Mouse (Mus musculus): ENCODE data around the gene Actr1a. TPM values are rescaled to one million over a fixed set of nuclear protein-coding genes. Genes with fewer than 3 reads are reported as not detected.

Actr1a gene
- polyA plus RNA-seq, 1 experiment from 2014 or later: 153 TPM

DNA sequence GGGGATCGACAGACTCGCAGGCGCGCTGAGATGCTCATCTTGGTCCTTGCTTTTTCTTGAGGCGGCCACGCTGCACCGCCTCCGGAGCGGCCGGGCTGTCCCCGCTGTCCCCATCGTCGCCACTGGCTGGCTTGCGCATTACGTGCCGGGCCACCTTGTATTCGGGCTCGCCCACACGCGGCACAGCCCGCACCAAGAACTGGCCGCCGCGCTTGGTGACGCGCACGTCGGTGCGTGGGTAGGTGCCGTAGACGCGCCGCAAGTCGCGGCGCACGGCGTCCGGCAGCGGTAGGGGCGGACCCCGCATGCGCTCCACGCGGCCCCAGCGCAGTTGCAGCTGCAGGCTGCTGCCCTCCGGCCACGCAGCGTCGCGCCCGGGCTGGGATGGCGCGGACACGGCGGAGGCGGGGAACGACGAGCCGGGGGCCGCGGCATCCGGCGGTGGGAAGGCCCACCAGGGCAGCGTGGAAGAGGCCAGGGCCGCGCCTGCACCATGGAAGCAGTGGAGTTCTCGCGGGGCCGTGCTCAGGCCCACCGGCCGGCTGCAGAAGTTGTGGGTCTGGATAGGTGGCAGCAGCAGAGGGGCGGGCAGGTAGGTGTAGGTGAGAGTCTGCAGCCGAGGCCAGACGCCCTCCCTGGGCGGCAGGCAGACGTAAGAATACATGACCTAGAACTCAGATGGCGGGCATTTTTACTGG, 46.6 kb downstream of the Actr1a start:
- peak; percentile 88 for ATAC-seq (ENCODE audit: insufficient number of reproducible peaks, low FRiP score, low TSS enrichment, low read depth)
- Histone ChIP-seq H3K4me3 (replicated peaks) (peak overlapping the region; percentile 74), H3K36me3 (no peaks in the 10 kb centered on the region), H3K4me1 (peaks cover 19% of the 10 kb centered on the region), H3K27ac (replicated peaks) (peak overlapping the region; percentile 87), H3K4me2 (replicated peaks) (peak overlapping the region; percentile 87), H3K9ac (peak overlapping the region; percentile 53), H3K27me3 (0 out of 2 replicates have a peak, but pooled peaks cover 3% of the 10 kb centered on the region), H3K9me3 (replicated peaks) (no peaks in the 10 kb centered on the region)
- under 1% methylated on average over 78 of the region's 78 CpGs for WGBS

DNA sequence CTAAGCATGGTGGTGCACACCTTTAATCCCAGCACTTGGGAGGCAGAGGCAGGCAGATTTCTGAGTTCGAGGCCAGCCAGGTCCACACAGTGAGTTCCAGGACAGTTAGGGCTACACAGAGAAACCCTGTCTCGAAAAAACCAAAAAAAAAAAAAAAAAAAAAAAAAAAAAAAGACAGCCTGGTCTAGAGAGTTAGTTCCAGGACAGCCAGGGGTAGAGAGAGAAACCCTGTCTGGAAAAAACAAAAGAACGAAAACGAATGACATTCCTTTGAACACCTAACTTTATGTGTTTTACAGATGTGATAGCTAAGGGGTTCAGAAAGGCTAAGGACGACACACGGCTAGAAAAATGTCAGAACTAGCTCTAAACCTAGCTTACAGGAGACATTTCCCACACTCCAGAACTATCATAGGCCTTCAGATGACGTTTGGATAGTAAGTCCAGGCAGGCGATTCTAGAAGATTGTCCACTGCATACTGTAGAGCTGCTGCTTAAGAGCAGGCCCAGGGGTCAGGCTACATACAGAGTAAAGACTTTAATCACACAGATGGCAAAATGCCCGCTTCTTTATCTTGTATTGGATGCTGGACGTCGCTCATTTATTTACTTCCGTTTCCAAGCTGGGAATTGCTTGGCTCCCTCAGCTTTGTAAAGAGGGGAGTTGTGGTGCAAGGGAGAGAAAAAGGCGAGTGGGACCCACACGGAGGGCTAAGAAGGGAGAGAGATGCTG, 47.4 kb downstream of the Actr1a start:
- no peak for ATAC-seq (ENCODE audit: insufficient number of reproducible peaks, low FRiP score, low TSS enrichment, low read depth)
- peak overlapping the region; percentile 53 for H3K9ac ChIP-seq
- peak overlapping the region; percentile 74 for H3K4me3 ChIP-seq (replicated peaks)
- H3K27ac ChIP-seq (replicated peaks): peak overlapping the region; percentile 87
- no peaks in the 10 kb centered on the region for H3K36me3 ChIP-seq
- H3K27me3 ChIP-seq: peaks cover 6% of the 10 kb centered on the region; the same call in 1 of the 2 replicates
- peaks cover 19% of the 10 kb centered on the region for H3K4me1 ChIP-seq
- peak overlapping the region; percentile 87 for H3K4me2 ChIP-seq (replicated peaks)
- 30% methylated on average over 14 of the region's 14 CpGs for WGBS
- no peaks in the 10 kb centered on the region for H3K9me3 ChIP-seq (replicated peaks)

GRCm38 (mm10) chr19:46347146-46347545, 48.4 kb downstream of the Actr1a start:
- Histone ChIP-seq H3K4me1 (peaks cover 19% of the 10 kb centered on the region), H3K27ac (replicated peaks) (no peak overlapping the region)
- WGBS: 93% methylated on average over 1 of the region's 1 CpGs

DNA sequence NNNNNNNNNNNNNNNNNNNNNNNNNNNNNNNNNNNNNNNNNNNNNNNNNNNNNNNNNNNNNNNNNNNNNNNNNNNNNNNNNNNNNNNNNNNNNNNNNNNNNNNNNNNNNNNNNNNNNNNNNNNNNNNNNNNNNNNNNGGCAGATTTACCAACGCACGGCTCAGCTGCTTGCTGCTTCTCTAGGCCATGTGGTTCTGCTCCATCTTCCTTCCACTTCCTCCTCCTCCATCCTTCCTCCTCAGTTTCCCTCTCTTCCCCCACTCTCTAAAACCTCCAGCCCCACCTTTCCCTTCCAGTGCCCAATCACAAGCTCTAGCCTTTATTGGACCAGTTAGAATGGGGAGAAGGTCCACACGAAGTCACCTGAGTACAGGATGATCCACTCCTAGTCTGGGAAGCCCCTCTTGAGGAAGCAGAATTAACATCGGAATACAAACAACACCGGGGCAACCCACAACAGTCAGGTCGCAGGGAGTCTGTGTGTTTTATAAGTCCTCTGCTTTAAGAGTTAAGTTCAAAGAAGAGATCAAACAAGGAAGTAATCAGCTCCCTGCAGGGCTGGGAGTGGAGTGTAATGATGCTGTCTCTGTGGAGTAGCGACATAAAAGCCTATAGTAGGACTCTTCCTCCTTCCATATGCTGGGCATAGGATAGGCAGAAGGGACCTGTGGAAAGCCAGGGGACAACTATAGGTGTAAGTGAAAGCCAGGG, 50.7 kb downstream of the Actr1a start:
- no peak for ATAC-seq (ENCODE audit: insufficient number of reproducible peaks, low FRiP score, low TSS enrichment, low read depth)
- H3K4me2 ChIP-seq (replicated peaks): no peak overlapping the region
- H3K27ac ChIP-seq (replicated peaks): no peak overlapping the region
- peaks cover 6% of the 10 kb centered on the region; the same call in 1 of the 2 replicates for H3K27me3 ChIP-seq
- H3K9ac ChIP-seq: no peak overlapping the region
- no peaks in the 10 kb centered on the region for H3K9me3 ChIP-seq (replicated peaks)
- no peak overlapping the region for H3K4me3 ChIP-seq (replicated peaks)
- 19% methylated on average over 7 of the region's 7 CpGs for WGBS
- no peaks in the 10 kb centered on the region for H3K36me3 ChIP-seq
- H3K4me1 ChIP-seq: peaks cover 13% of the 10 kb centered on the region

More at GRCm38 (mm10) chr19:46347146-46347545, 48.4 kb downstream of the Actr1a start:
- Histone ChIP-seq H3K4me2 (replicated peaks) (no peak overlapping the region), H3K9me3 (replicated peaks) (no peaks in the 10 kb centered on the region), H3K4me3 (replicated peaks) (no peak overlapping the region), H3K27me3 (peaks cover 6% of the 10 kb centered on the region; the same call in 1 of the 2 replicates), H3K36me3 (no peaks in the 10 kb centered on the region), H3K9ac (no peak overlapping the region)
- ATAC-seq (ENCODE audit: insufficient number of reproducible peaks, low FRiP score, low TSS enrichment, low read depth): no peak

DNA sequence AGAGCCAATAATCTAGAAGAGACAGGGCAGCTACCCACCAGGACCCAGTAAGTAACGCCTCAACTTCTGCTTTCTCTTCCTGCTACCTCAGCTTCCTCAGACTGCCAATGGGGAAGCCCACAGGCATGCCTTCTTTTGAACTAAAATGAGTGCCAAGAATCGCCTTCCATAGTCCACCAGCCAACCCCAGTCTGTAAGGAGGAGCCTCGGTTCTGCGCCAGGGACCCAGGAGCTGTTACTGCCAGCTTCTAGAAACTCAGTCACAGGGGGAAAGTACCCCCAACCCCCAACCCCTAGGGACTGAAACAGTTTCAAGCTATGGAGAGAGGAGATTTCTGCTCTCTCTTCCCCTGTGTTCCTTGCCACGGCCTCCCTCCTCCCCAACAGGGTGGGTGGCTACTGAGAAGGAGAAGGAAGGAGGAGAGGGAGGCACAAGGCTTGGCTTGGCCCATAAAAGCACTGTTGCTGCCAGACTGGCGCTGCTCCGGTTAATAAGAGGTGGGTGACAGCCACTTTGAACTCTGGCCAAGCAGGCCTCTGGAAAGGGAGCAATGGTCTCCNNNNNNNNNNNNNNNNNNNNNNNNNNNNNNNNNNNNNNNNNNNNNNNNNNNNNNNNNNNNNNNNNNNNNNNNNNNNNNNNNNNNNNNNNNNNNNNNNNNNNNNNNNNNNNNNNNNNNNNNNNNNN, 56.1 kb downstream of the Actr1a start:
- Histone ChIP-seq H3K4me3 (replicated peaks) (no peak overlapping the region), H3K9ac (no peak overlapping the region), H3K4me2 (replicated peaks) (peak overlapping the region; percentile 74; the same call in 1 of the 2 replicates), H3K4me1 (peaks cover 15% of the 10 kb centered on the region), H3K9me3 (replicated peaks) (no peaks in the 10 kb centered on the region), H3K27ac (replicated peaks) (peak overlapping the region; percentile 40; the same call in 1 of the 2 replicates), H3K27me3 (peaks cover 6% of the 10 kb centered on the region; the same call in 1 of the 2 replicates), H3K36me3 (no peaks in the 10 kb centered on the region)
- 71% methylated on average over 7 of the region's 7 CpGs for WGBS
- 0 out of 2 replicates have a peak, but pooled peaks have one; percentile 11 for ATAC-seq (ENCODE audit: insufficient number of reproducible peaks, low FRiP score, low TSS enrichment, low read depth)

GRCm38 (mm10) chr19:46338942-46339286, 56.6 kb downstream of the Actr1a start:
- no peaks in the 10 kb centered on the region for H3K9me3 ChIP-seq (replicated peaks)
- H3K27ac ChIP-seq (replicated peaks): peak overlapping the region; percentile 40
- ATAC-seq (ENCODE audit: insufficient number of reproducible peaks, low FRiP score, low TSS enrichment, low read depth): no peak
- H3K9ac ChIP-seq: no peak overlapping the region
- peaks cover 15% of the 10 kb centered on the region for H3K4me1 ChIP-seq
- H3K27me3 ChIP-seq: peaks cover 4% of the 10 kb centered on the region; the same call in 1 of the 2 replicates
- H3K4me3 ChIP-seq (replicated peaks): peak overlapping the region; percentile 79
- peak overlapping the region; percentile 74 for H3K4me2 ChIP-seq (replicated peaks)
- H3K36me3 ChIP-seq: no peaks in the 10 kb centered on the region
- 51% methylated on average over 6 of the region's 6 CpGs for WGBS

DNA sequence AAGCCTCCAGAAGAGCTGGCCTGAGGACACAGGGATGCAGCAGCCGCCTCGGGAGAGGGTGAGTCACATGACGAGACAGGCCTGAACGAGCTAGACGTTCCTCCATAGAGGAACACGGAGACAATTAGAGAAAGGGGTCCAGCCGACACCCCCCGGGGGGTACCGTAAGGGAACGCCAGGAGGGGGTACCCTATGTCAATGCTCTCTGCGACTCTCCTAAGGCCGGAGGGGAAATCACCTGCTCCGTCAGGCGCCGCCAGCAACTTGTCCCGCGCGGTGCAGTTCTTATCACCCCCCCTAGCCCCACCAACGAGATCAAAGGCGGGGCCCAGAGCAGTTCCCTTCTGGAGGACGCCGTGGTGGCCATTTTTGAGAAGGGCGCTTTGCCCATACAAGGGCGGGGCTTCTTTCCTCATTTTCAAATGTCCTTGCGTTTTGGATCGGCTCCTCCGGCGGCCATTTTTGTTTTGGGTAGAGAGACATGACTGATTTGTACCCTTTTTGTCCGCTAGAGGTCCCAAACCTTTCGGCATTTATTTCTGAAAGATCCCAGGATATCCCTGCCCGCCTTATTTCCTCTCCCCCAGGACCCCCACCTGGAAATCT, 57.1 kb downstream of the Actr1a start, which contains the start of gene Cuedc2:
TSS of gene Cuedc2 (minus strand) at position 372 of the 606 bp plus-strand sequence.
- H3K9ac ChIP-seq: peak within 1 kb of the TSS; percentile 74
- peak within 1 kb of the TSS; percentile 74 for H3K4me2 ChIP-seq (replicated peaks)
- H3K36me3 ChIP-seq: no peaks in the 10 kb centered on the region
- H3K9me3 ChIP-seq (replicated peaks): no peaks in the 10 kb centered on the region
- H3K4me1 ChIP-seq: peaks cover 15% of the 10 kb centered on the region
- under 1% methylated on average over 31 of the region's 31 CpGs for WGBS
- ATAC-seq (ENCODE audit: insufficient number of reproducible peaks, low FRiP score, low TSS enrichment, low read depth): peak; percentile 89
- H3K27ac ChIP-seq (replicated peaks): peak within 1 kb of the TSS; percentile 48
- peak within 1 kb of the TSS; percentile 79 for H3K4me3 ChIP-seq (replicated peaks)
- H3K27me3 ChIP-seq: no peaks in the 10 kb centered on the region

- 33% methylated on average over 15 of the region's 15 CpGs for WGBS
- Histone ChIP-seq H3K27ac (replicated peaks) (peak overlapping the region; percentile 48; the same call in 1 of the 2 replicates), H3K9me3 (replicated peaks) (no peaks in the 10 kb centered on the region), H3K9ac (peak overlapping the region; percentile 74), H3K4me3 (replicated peaks) (peak overlapping the region; percentile 79), H3K4me1 (peaks cover 15% of the 10 kb centered on the region), H3K36me3 (no peaks in the 10 kb centered on the region), H3K4me2 (replicated peaks) (peak overlapping the region; percentile 74), H3K27me3 (no peaks in the 10 kb centered on the region)
- no peak for ATAC-seq (ENCODE audit: insufficient number of reproducible peaks, low FRiP score, low TSS enrichment, low read depth)
Measured at GRCm38 (mm10) chr19:46337719-46338330, 57.7 kb downstream of the Actr1a start.

DNA sequence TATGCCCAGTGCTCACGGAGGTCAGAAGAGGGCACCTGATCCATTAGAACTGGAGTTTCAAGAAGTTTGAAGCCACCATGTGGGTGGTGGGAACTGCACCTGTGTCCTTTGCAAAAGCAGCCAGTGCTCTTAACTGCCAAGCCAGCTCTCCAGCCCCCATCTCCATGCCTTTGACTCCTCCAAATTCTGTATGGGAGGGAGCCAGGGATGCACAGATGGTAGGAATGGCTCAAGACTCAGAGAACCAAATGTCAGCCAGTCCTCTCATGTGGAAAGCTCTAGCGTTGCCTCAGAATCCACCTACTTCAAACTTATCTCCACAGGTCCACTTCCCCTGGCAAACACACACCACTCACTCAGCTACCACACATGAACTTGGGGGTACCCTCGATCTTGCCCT, 61.6 kb downstream of the Actr1a start:
- no peaks in the 10 kb centered on the region for H3K9me3 ChIP-seq (replicated peaks)
- ATAC-seq (ENCODE audit: insufficient number of reproducible peaks, low FRiP score, low TSS enrichment, low read depth): no peak
- WGBS: 87% methylated on average over 3 of the region's 3 CpGs
- no peaks in the 10 kb centered on the region for H3K27me3 ChIP-seq
- no peak overlapping the region for H3K4me3 ChIP-seq (replicated peaks)
- H3K4me2 ChIP-seq (replicated peaks): no peak overlapping the region
- peaks cover 26% of the 10 kb centered on the region for H3K4me1 ChIP-seq
- H3K9ac ChIP-seq: no peak overlapping the region
- peaks cover 13% of the 10 kb centered on the region for H3K36me3 ChIP-seq
- H3K27ac ChIP-seq (replicated peaks): no peak overlapping the region

GRCm38 (mm10) chr19:46332721-46333339, 62.7 kb downstream of the Actr1a start:
- Histone ChIP-seq H3K4me2 (replicated peaks) (no peak overlapping the region), H3K36me3 (peaks cover 13% of the 10 kb centered on the region), H3K9ac (no peak overlapping the region), H3K27ac (replicated peaks) (no peak overlapping the region), H3K27me3 (no peaks in the 10 kb centered on the region), H3K4me1 (peaks cover 29% of the 10 kb centered on the region), H3K9me3 (replicated peaks) (no peaks in the 10 kb centered on the region), H3K4me3 (replicated peaks) (no peak overlapping the region)
- no peak for ATAC-seq (ENCODE audit: insufficient number of reproducible peaks, low FRiP score, low TSS enrichment, low read depth)
- 43% methylated on average over 7 of the region's 7 CpGs for WGBS

Data from embryonic facial prominence, embryonic 15.5 days (tissue).